Mouse (Mus musculus): ENCODE measurements around the gene Olfr1394. TPM values are rescaled to one million over a fixed set of nuclear protein-coding genes. Genes with fewer than 3 reads are reported as not detected.
"Not testable (repeated sequence)": the region's sequence is repeated elsewhere in the genome, so short reads cannot be mapped to it uniquely, and the experiment has no call there.

The Olfr1394 gene
- polyA plus RNA-seq, 1 experiment from 2014 or later: not detected

DNA sequence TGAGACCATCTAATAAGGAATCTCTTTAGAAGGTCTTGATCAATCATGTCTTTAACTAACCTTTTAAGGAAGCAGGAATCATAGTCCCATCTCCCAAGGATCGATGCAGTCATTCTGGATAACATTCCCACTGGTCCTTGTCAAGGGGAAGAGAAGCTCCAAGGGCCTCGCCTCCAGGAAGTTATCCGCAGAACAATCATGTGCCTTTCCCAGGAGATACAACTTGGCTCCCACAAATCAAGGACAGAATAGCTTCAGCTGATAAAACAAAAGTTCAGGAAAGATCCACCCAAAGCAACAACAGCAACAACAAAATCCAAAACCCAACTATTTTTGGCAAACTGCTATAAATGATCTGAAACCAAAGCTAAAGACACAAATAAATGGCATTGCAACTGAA, 34.5 kb upstream of the Olfr1394 start:
- no peak overlapping the region for H3K27ac ChIP-seq (replicated peaks; ENCODE audit: low read depth, low read length)
- ATAC-seq (ENCODE audit: low read depth) (no peak), DNase-seq (ENCODE audit: low spot score) (no peak)
- no peaks in the 10 kb centered on the region for H3K4me1 ChIP-seq (ENCODE audit: control insufficient read depth, insufficient read depth, low read length)
- no peaks in the 10 kb centered on the region for H3K9me3 ChIP-seq (ENCODE audit: control insufficient read depth, low read length)
- H3K27me3 ChIP-seq (replicated peaks; ENCODE audit: control insufficient read depth, insufficient read depth, low read length): no peaks in the 10 kb centered on the region
- no peak overlapping the region for H3K4me2 ChIP-seq (ENCODE audit: low read depth, low read length)
- H3K36me3 ChIP-seq (ENCODE audit: control insufficient read depth, insufficient read depth, low read length): no peaks in the 10 kb centered on the region
- H3K9ac ChIP-seq (ENCODE audit: low read depth, low read length): no peak overlapping the region
- 79% methylated on average over 3 of the region's 3 CpGs for WGBS
- H3K4me3 ChIP-seq (ENCODE audit: low read depth, low read length): no peak overlapping the region

DNA sequence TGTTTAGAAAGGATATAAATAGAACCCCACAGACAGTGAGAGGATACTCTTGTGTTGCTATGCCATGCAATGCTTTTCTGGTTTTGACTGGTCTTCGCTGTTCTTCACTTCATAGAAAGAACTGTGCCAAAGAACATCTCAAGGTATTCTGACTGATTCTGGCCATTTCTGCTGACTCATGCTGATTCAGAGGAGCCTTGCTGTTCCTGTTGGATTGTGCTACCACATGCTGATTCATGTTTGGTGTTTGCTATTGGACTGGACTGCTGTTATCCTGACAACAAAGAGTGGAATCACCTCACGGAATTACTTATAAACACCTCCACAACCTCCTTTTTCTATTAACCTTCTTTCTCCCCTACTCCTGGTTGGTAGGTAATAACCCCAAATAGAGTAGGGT, 30.0 kb upstream of the Olfr1394 start:
- ATAC-seq (ENCODE audit: low read depth): no peak
- Histone ChIP-seq H3K36me3 (ENCODE audit: control insufficient read depth, insufficient read depth, low read length) (no peaks in the 10 kb centered on the region), H3K4me2 (ENCODE audit: low read depth, low read length) (no peak overlapping the region), H3K4me1 (ENCODE audit: control insufficient read depth, insufficient read depth, low read length) (no peaks in the 10 kb centered on the region), H3K4me3 (ENCODE audit: low read depth, low read length) (no peak overlapping the region), H3K9me3 (ENCODE audit: control insufficient read depth, low read length) (no peaks in the 10 kb centered on the region), H3K27me3 (replicated peaks; ENCODE audit: control insufficient read depth, insufficient read depth, low read length) (no peaks in the 10 kb centered on the region), H3K9ac (ENCODE audit: low read depth, low read length) (no peak overlapping the region), H3K27ac (replicated peaks; ENCODE audit: low read depth, low read length) (no peak overlapping the region)
- DNase-seq (ENCODE audit: low spot score): no peak
- WGBS: 90% methylated on average over 2 of the region's 2 CpGs

DNA sequence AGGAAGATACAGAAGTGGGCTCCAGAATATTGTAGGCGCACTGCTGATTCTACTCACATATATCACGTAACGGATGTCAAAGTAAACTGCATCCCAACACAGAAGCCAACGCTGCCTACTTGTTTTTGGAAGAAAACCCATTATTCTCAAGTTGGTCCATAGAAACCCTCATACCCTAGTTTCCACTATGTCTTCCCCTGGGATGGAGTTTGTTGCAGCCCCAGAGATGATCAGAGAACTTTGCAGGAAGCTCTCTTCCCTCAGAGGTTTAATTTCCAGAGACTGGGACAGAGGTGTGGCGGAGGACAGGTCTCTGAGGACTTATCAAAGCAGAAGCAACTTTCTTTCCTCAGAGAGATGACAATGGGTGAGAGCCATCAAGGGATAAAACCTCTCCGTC, 12.2 kb upstream of the Olfr1394 start, which contains the start of gene Olfr1395:
Gene Olfr1395 (plus strand): TSS at position 301 of the 400 bp plus-strand sequence.
- no peaks in the 10 kb centered on the region for H3K4me1 ChIP-seq (ENCODE audit: control insufficient read depth, insufficient read depth, low read length)
- 89% methylated on average over 6 of the region's 6 CpGs for WGBS
- no peak within 1 kb of the TSS for H3K4me3 ChIP-seq (ENCODE audit: low read depth, low read length)
- no peak within 1 kb of the TSS for H3K27ac ChIP-seq (replicated peaks; ENCODE audit: low read depth, low read length)
- no peak within 1 kb of the TSS for H3K9ac ChIP-seq (ENCODE audit: low read depth, low read length)
- ATAC-seq (ENCODE audit: low read depth): no peak
- no peak for DNase-seq (ENCODE audit: low spot score)
- H3K4me2 ChIP-seq (ENCODE audit: low read depth, low read length): no peak within 1 kb of the TSS
- H3K27me3 ChIP-seq (replicated peaks; ENCODE audit: control insufficient read depth, insufficient read depth, low read length): no peaks in the 10 kb centered on the region
- H3K36me3 ChIP-seq (ENCODE audit: control insufficient read depth, insufficient read depth, low read length): no peaks in the 10 kb centered on the region
- no peaks in the 10 kb centered on the region for H3K9me3 ChIP-seq (ENCODE audit: control insufficient read depth, low read length)

DNA sequence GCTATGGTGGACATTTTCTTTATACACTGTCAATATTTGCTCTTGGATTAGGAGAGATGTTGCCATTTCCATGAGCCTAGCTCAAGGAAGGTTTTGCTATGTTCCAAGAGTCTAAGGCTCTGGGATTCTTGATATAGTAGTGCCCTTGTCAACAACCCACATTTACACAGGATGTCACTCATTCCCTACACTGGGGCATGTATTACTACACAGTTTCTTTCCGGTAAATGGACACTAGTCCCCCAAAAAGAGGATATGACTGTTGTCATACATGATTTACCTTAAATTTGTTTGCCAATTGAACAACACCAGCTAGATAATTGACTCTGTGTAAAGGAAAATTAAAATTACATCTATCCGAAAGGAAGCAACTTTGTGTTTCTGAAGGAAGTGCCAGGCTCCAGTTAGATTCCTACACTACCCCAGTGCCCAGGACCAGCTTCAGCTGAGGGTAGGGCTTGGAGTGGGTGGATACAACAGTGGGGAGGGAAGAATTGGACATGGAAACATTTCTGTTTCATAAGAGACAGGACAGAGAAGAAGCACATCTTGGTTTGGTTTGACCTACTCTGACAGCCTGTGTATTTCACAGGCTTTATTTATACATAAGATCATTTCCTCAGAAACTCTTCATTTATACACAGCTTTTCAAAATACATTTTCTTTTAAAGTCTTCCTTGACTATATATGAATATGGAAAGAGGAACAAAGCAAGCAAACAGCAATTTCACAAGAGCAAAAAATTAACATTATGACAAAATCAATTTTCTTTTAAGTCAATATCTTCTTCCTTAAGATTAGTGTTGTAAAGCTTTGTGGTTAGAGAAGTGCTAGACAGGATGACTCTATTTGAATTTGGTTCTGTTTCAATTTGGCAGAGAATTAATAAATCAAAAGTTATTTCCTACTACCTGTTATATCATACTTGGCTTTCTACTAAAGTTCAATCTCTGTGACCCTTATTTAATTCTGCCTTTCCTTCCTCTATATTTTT, 2.9 kb downstream of the Olfr1394 start:
- H3K27me3 ChIP-seq (replicated peaks; ENCODE audit: control insufficient read depth, insufficient read depth, low read length): no peaks in the 10 kb centered on the region; the same call in 1 of the 2 replicates
- no peak for DNase-seq (ENCODE audit: low spot score)
- no peaks in the 10 kb centered on the region for H3K36me3 ChIP-seq (ENCODE audit: control insufficient read depth, insufficient read depth, low read length)
- H3K4me1 ChIP-seq (ENCODE audit: control insufficient read depth, insufficient read depth, low read length): no peaks in the 10 kb centered on the region
- no peaks in the 10 kb centered on the region for H3K9me3 ChIP-seq (ENCODE audit: control insufficient read depth, low read length)
- no peak for ATAC-seq (ENCODE audit: low read depth)
- no peak overlapping the region for H3K4me2 ChIP-seq (ENCODE audit: low read depth, low read length)
- H3K9ac ChIP-seq (ENCODE audit: low read depth, low read length): no peak overlapping the region
- H3K4me3 ChIP-seq (ENCODE audit: low read depth, low read length): no peak overlapping the region
- H3K27ac ChIP-seq (replicated peaks; ENCODE audit: low read depth, low read length): no peak overlapping the region
- WGBS: 84% methylated on average over 2 of the region's 2 CpGs

DNA sequence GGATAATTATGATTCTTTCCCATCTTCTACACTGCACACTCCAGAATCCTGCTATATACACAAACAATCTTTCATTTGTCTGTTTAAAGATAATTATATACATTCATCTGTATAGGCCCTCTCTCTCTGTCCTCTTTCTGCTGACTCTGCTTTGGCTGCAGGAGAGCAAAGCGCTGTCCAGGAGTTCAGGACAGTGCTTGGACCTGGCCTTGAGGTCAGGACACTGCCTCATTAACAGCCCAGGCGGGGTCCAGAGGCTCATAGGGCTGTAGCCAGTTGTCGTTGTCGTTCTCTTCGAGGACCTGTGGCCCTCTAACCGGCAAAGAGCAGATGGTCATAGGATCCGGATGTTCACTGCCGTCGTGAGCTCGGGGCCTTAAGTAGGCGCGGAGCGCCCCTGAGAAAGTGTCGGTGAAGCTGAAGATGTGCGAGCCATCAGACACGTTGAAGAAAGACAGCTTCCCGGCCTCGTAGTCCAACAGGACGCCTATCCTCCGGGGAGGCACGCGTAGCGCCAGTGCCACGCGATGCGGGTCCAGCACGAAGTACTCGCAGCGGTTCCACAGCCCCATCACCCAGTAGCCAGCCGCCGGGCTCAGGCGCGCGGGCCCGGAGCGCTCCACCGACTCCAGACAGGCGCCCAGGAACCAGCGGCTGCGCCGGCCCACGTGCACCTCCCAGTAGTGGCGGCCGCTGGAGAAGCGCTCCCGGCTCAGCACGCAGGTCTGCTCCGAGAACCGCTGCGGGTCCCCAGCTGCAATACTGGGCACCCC, 14.8 kb downstream of the Olfr1394 start:
- Histone ChIP-seq H3K9ac (ENCODE audit: low read depth, low read length) (peak overlapping the region; percentile 53; the same call in 1 of the 2 replicates), H3K4me2 (ENCODE audit: low read depth, low read length) (peak overlapping the region; percentile 74), H3K4me1 (ENCODE audit: control insufficient read depth, insufficient read depth, low read length) (no peaks in the 10 kb centered on the region), H3K4me3 (ENCODE audit: low read depth, low read length) (peak overlapping the region; percentile 36), H3K36me3 (ENCODE audit: control insufficient read depth, insufficient read depth, low read length) (no peaks in the 10 kb centered on the region), H3K27me3 (replicated peaks; ENCODE audit: control insufficient read depth, insufficient read depth, low read length) (peaks cover 20% of the 10 kb centered on the region), H3K27ac (replicated peaks; ENCODE audit: low read depth, low read length) (no peak overlapping the region), H3K9me3 (ENCODE audit: control insufficient read depth, low read length) (0 out of 2 replicates have a peak, but pooled peaks cover 10% of the 10 kb centered on the region)
- peak; percentile 5 for DNase-seq (ENCODE audit: low spot score)
- 11% methylated on average over 26 of the region's 50 CpGs for WGBS
- ATAC-seq (ENCODE audit: low read depth): no peak; the same call in 1 of the 2 replicates

DNA sequence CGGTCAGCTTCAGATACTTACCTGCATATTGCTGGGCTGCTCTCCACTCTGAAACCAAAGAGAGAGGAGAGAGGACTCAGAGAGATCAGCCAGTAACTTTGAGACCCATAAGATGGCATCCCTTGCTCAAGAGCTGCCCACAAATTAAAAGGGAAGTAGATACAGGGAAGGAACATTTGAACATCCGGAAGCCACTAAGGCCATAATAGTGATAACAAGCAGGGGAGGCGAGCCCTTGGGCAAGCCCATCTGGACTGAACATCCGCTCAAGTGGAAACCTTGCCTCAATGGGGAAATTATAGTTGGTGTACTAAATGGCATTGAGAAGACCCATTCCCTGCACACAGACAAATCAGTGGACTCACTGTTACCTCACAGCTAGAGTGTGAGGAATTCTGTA, 16.4 kb downstream of the Olfr1394 start:
- no peak for DNase-seq (ENCODE audit: low spot score)
- Histone ChIP-seq H3K4me2 (ENCODE audit: low read depth, low read length) (no peak overlapping the region), H3K4me3 (ENCODE audit: low read depth, low read length) (no peak overlapping the region), H3K27ac (replicated peaks; ENCODE audit: low read depth, low read length) (no peak overlapping the region), H3K27me3 (replicated peaks; ENCODE audit: control insufficient read depth, insufficient read depth, low read length) (peaks cover 20% of the 10 kb centered on the region), H3K9ac (ENCODE audit: low read depth, low read length) (no peak overlapping the region), H3K9me3 (ENCODE audit: control insufficient read depth, low read length) (0 out of 2 replicates have a peak, but pooled peaks cover 10% of the 10 kb centered on the region), H3K36me3 (ENCODE audit: control insufficient read depth, insufficient read depth, low read length) (no peaks in the 10 kb centered on the region), H3K4me1 (ENCODE audit: control insufficient read depth, insufficient read depth, low read length) (no peaks in the 10 kb centered on the region)
- no peak for ATAC-seq (ENCODE audit: low read depth)
- WGBS: 97% methylated on average over 4 of the region's 4 CpGs

DNA sequence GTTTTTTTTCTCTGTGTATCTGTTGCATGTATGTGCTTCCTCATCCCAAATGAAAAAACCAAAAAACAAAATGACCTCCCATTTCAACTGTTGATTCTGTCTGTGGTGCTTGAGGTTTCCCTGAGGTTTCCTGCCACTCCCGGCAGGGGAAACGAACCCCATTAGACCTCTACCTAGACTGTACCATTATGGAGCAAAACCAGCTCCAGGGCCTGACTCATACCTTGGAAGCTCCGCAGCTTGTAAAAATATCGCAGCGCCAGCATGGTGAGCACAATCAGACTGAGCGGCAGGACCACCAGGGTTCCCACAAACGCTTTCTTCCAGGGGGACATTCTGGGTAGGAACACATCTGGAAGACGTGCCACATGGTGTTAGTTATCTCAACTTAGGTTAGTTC, 21.2 kb downstream of the Olfr1394 start:
- Histone ChIP-seq H3K4me3 (ENCODE audit: low read depth, low read length) (no peak overlapping the region), H3K27me3 (replicated peaks; ENCODE audit: control insufficient read depth, insufficient read depth, low read length) (no peaks in the 10 kb centered on the region), H3K27ac (replicated peaks; ENCODE audit: low read depth, low read length) (no peak overlapping the region), H3K4me2 (ENCODE audit: low read depth, low read length) (no peak overlapping the region), H3K36me3 (ENCODE audit: control insufficient read depth, insufficient read depth, low read length) (no peaks in the 10 kb centered on the region), H3K9me3 (ENCODE audit: control insufficient read depth, low read length) (no peaks in the 10 kb centered on the region), H3K9ac (ENCODE audit: low read depth, low read length) (no peak overlapping the region), H3K4me1 (ENCODE audit: control insufficient read depth, insufficient read depth, low read length) (no peaks in the 10 kb centered on the region)
- no peak for ATAC-seq (ENCODE audit: low read depth)
- WGBS: 83% methylated on average over 8 of the region's 8 CpGs
- DNase-seq (ENCODE audit: low spot score): no peak

DNA sequence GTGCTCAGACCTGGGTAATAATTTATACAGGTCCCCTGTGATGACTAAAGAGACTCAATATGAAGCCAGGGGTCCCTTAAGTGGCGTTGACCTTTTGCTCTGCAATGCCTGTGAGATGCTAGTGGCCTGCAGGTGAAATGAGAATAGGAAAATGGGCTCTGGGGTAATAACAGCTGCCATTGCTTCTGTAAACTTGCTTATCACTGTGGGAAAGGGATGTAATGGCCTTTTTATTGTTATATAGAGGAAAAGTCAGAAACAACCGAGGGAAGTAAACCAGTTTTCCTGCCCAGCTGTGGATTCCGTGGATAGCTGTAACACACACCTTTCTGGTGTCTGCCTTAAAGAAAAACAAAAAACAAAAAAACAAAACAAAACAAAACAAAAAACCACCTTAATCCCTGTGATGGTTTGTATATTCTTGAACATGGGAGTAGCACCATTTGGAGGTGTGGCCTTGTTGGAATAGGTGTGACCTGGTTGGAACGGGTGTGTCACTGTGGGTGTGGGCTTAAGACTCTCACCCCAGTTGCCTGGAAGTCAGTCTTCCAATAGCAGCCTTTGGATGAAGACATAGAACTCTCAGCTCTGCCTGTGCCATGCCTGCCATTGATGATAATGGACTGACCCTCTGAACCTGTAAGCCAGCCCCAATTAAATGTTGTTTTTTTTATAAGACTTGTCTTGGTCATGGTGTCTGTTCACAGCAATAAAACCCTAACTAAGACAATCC, 22.0 kb downstream of the Olfr1394 start:
- H3K27ac ChIP-seq (replicated peaks; ENCODE audit: low read depth, low read length); H3K4me2 ChIP-seq (ENCODE audit: low read depth, low read length); H3K27me3 ChIP-seq (replicated peaks; ENCODE audit: control insufficient read depth, insufficient read depth, low read length); ATAC-seq (ENCODE audit: low read depth); H3K9me3 ChIP-seq (ENCODE audit: control insufficient read depth, low read length); H3K9ac ChIP-seq (ENCODE audit: low read depth, low read length); H3K4me3 ChIP-seq (ENCODE audit: low read depth, low read length); DNase-seq (ENCODE audit: low spot score); H3K4me1 ChIP-seq (ENCODE audit: control insufficient read depth, insufficient read depth, low read length); H3K36me3 ChIP-seq (ENCODE audit: control insufficient read depth, insufficient read depth, low read length): not testable (repeated sequence)
- WGBS: 78% methylated on average over 4 of the region's 4 CpGs
